ENCODE assay signal across 8 mouse cellular contexts in the genomic region with DNA sequence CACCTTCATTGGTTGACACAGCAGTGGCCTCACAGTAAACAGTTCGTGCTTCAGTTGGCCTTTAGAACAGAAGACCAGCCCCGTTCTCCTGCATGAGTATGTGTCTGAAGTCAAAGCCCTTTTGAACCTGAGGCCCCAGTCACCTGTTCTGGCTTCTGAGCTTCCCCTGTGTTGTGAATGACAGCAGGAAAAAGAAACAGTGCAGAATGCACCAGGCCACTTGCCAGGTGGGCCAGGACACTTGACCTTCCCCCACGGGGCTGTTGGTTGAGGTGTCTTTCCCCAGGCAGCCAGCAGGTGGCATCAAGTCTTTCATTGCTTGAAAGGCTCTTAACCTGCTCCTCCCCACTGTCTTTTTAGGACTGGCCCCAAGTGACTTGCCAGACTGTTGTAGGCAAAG.
A peak's percentile ranks its signal among the peaks of the same experiment; 100 is the strongest.
DNase-seq lines count a peak whose midpoint lies in the region; ATAC-seq lines count a peak whose summit lies in the region.

No protein-coding gene starts in this region.

- H3K4me3 ChIP-seq in forebrain, embryonic 10.5 days, result no peak overlapping the region
- H3K4me3 ChIP-seq in forebrain, embryonic 16.5 days (replicated peaks; ENCODE audit: low read length), result no peak overlapping the region

- H3K9ac ChIP-seq in forebrain, embryonic 16.5 days (replicated peaks; ENCODE audit: low read depth, low read length), result no peak overlapping the region

- H3K4me1 ChIP-seq in forebrain, embryonic 10.5 days, result no peaks in the 10 kb centered on the region
- H3K4me1 ChIP-seq in forebrain, embryonic 16.5 days (replicated peaks; ENCODE audit: control insufficient read depth, insufficient read depth, low read length), result 0 out of 2 replicates have a peak, but pooled peaks cover 4% of the 10 kb centered on the region

- H3K27ac ChIP-seq in forebrain, embryonic 10.5 days, result no peak overlapping the region
- H3K27ac ChIP-seq in forebrain, embryonic 16.5 days (ENCODE audit: low read length), result no peak overlapping the region

- no peaks in the 10 kb centered on the region for H3K36me3 ChIP-seq in forebrain, embryonic 10.5 days (replicated peaks)
- no peaks in the 10 kb centered on the region for H3K36me3 ChIP-seq in forebrain, embryonic 16.5 days (ENCODE audit: control insufficient read depth, insufficient read depth)

- H3K4me2 ChIP-seq in forebrain, embryonic 16.5 days (ENCODE audit: low read length), result no peak overlapping the region

- peak; percentile 46 for DNase-seq in forebrain, embryonic 10.5 days (ENCODE audit: extremely low spot score, low spot score)
- DNase-seq in spleen, adult 18-20 months, result peak; percentile 18 to 58
- no peak for DNase-seq in spleen, adult 12 weeks (ENCODE audit: low spot score)
- peak; percentile 74 for DNase-seq in embryo, embryonic 10 days (ENCODE audit: low spot score)
- peak; percentile 68 to 72 for DNase-seq in lung, postnatal 4 days
- peak; percentile 37 for DNase-seq in thymus, postnatal 0 days (ENCODE audit: low spot score)

- H3K9me3 ChIP-seq in forebrain, embryonic 10.5 days, result no peaks in the 10 kb centered on the region
- no peaks in the 10 kb centered on the region for H3K9me3 ChIP-seq in forebrain, embryonic 16.5 days (ENCODE audit: control insufficient read depth, low read length)

- no peak for ATAC-seq in forebrain, embryonic 16.5 days
- peak; percentile 35 for ATAC-seq in inflammation-experienced regulatory T-cells, adult 6 months

- WGBS in forebrain, embryonic 10.5 days, result 62% methylated on average over 3 of the region's 3 CpGs
- 63% methylated on average over 3 of the region's 3 CpGs for WGBS in forebrain, embryonic 16.5 days

- no peaks in the 10 kb centered on the region for H3K27me3 ChIP-seq in forebrain, embryonic 10.5 days (ENCODE audit: poor library complexity, severe bottlenecking)
- H3K27me3 ChIP-seq in forebrain, embryonic 16.5 days (replicated peaks; ENCODE audit: control insufficient read depth, insufficient read depth, low read length), result no peaks in the 10 kb centered on the region
